Mouse (Mus musculus) thymus, adult 2 months (tissue): ENCODE measurements around the gene Gm960. TPM values are rescaled to one million over a fixed set of nuclear protein-coding genes. Genes with fewer than 3 reads are reported as not detected.

Experiments used
- DNase-seq: peaks from one replicate; pipeline ENCODE4 v3.0.0; 2021
- H3K27ac ChIP-seq: fragments of 200-500 bp; 2 replicates; pipeline ENCODE4 v1.5.1; 2012; ENCODE audit warnings: low read length, control low read depth; ENCODE audit not compliant: control insufficient read depth, insufficient read depth
- H3K27me3 ChIP-seq: fragments of 200-500 bp; 2 replicates; pipeline ENCODE4 v1.6.1; 2012; ENCODE audit warnings: mild to moderate bottlenecking, low read length, moderate library complexity, mixed read lengths; ENCODE audit not compliant: control insufficient read depth, insufficient read depth
- H3K36me3 ChIP-seq: fragments of 200-500 bp; 2 replicates; pipeline ENCODE4 v1.6.1; 2012; ENCODE audit warnings: mild to moderate bottlenecking, low read length, moderate library complexity; ENCODE audit not compliant: control insufficient read depth, insufficient read depth
- H3K4me1 ChIP-seq: fragments of 200-500 bp; replicated peaks from 2 replicates; pipeline ENCODE4 v1.6.1; 2012; ENCODE audit warnings: low read length; ENCODE audit not compliant: control insufficient read depth, insufficient read depth
- H3K4me3 ChIP-seq: fragments of 200-500 bp; 2 replicates; pipeline ENCODE4 v1.5.1; 2012; ENCODE audit warnings: mild to moderate bottlenecking, low read length, control low read depth, moderate library complexity; ENCODE audit not compliant: control insufficient read depth, insufficient read depth
- CTCF ChIP-seq: fragments of 200-500 bp; IDR thresholded peaks from 2 replicates; pipeline ENCODE4 v1.5.1; 2012; ENCODE audit warnings: mild to moderate bottlenecking, control low read depth, low read length, moderate library complexity, borderline replicate concordance; ENCODE audit not compliant: control insufficient read depth, poor library complexity, insufficient read depth; ENCODE audit errors: extremely low read depth
- POLR2A ChIP-seq: fragments of 200-500 bp; IDR thresholded peaks from 2 replicates; pipeline ENCODE4 v1.6.1; 2012; ENCODE audit warnings: mild to moderate bottlenecking, low read length, control low read depth, moderate library complexity; ENCODE audit not compliant: control insufficient read depth, poor library complexity, insufficient read depth; ENCODE audit errors: extremely low read depth
- WGBS: fragments of 180-500 bp; shearing (Covaris S2); methylation state at CpG from one replicate; pipeline ENCODE4 v1.1.7; 2018; 5-methylcytosine and 5-hydroxymethylcytosine counted together
- polyA plus RNA-seq: library from polyadenylated mRNA; depleted of rRNA; stranded (reverse); fragments of >200 nt; gene quantifications from 2 replicates; pipeline ENCODE4 v1.2.3, GENCODE M21; 2012

The Gm960 gene
- polyA plus RNA-seq, 1 experiment = 0.04 TPM

- TF ChIP-seq POLR2A (no peak), CTCF (no peak)
- peaks cover 9% of the 10 kb centered on the region for H3K4me1 ChIP-seq
- H3K36me3 ChIP-seq = no peaks in the 10 kb centered on the region
- no peak overlapping the region for H3K27ac ChIP-seq
- DNase-seq = no peak
- WGBS = 96% methylated on average over 33 of the region's 33 CpGs
- H3K27me3 ChIP-seq = no peaks in the 10 kb centered on the region
- no peak overlapping the region for H3K4me3 ChIP-seq
Observed at GRCm38 (mm10) chr19:4613464-4614304, 84.8 kb downstream of the Gm960 start.

GRCm38 (mm10) chr19:4612181-4612961, 86.1 kb downstream of the Gm960 start:
- Histone ChIP-seq H3K4me3 (no peak overlapping the region), H3K27me3 (no peaks in the 10 kb centered on the region), H3K4me1 (peaks cover 9% of the 10 kb centered on the region), H3K27ac (no peak overlapping the region), H3K36me3 (no peaks in the 10 kb centered on the region)
- WGBS = 96% methylated on average over 19 of the region's 19 CpGs
- DNase-seq = no peak
- TF ChIP-seq CTCF (no peak), POLR2A (no peak)

GRCm38 (mm10) chr19:4610109-4610508, 88.4 kb downstream of the Gm960 start:
- Histone ChIP-seq H3K27me3 (no peaks in the 10 kb centered on the region), H3K4me1 (peaks cover 5% of the 10 kb centered on the region), H3K27ac (no peak overlapping the region), H3K4me3 (no peak overlapping the region), H3K36me3 (no peaks in the 10 kb centered on the region)
- no peak for DNase-seq
- 62% methylated on average over 4 of the region's 4 CpGs for WGBS
- TF ChIP-seq POLR2A (no peak), CTCF (no peak)

GRCm38 (mm10) chr19:4608511-4608910, 90.0 kb downstream of the Gm960 start:
- 84% methylated on average over 4 of the region's 4 CpGs for WGBS
- no peaks in the 10 kb centered on the region for H3K36me3 ChIP-seq

GRCm38 (mm10) chr19:4607406-4607805, 91.1 kb downstream of the Gm960 start:
- no peak for TF ChIP-seq POLR2A
- TF ChIP-seq CTCF = no peak
- no peak for DNase-seq
- no peaks in the 10 kb centered on the region for H3K36me3 ChIP-seq
- no peak overlapping the region for H3K27ac ChIP-seq
- H3K27me3 ChIP-seq = no peaks in the 10 kb centered on the region
- H3K4me1 ChIP-seq = no peaks in the 10 kb centered on the region
- no peak overlapping the region for H3K4me3 ChIP-seq
- 95% methylated on average over 12 of the region's 12 CpGs for WGBS

More at GRCm38 (mm10) chr19:4608511-4608910, 90.0 kb downstream of the Gm960 start:
- Histone ChIP-seq H3K4me1 (no peaks in the 10 kb centered on the region), H3K27ac (no peak overlapping the region), H3K4me3 (no peak overlapping the region), H3K27me3 (no peaks in the 10 kb centered on the region)
- TF ChIP-seq CTCF = no peak
- TF ChIP-seq POLR2A = no peak
- no peak for DNase-seq

GRCm38 (mm10) chr19:4605654-4606053, 92.8 kb downstream of the Gm960 start:
- Histone ChIP-seq H3K4me3 (no peak overlapping the region), H3K27ac (no peak overlapping the region), H3K4me1 (no peaks in the 10 kb centered on the region), H3K27me3 (no peaks in the 10 kb centered on the region), H3K36me3 (no peaks in the 10 kb centered on the region)
- DNase-seq = no peak
- WGBS = 97% methylated on average over 4 of the region's 4 CpGs
- TF ChIP-seq CTCF (no peak), POLR2A (no peak)
